Mouse (Mus musculus) adrenal gland, adult 8-10 months (tissue): ENCODE data around the gene Npc2. TPM values are rescaled to one million over a fixed set of nuclear protein-coding genes. Genes with fewer than 3 reads are reported as not detected.

Source experiments
- DNase-seq: peaks from one replicate; pipeline ENCODE4 v3.0.0; 2022
- total RNA-seq, 4 experiments: library from RNA; stranded (reverse); gene quantifications; 2 replicates each; pipeline ENCODE4 v1.2.4; 2022

Gene Npc2
- total RNA-seq, 4 experiments from 2014 or later: 79.8 to 105 (median 86.2) TPM

DNA sequence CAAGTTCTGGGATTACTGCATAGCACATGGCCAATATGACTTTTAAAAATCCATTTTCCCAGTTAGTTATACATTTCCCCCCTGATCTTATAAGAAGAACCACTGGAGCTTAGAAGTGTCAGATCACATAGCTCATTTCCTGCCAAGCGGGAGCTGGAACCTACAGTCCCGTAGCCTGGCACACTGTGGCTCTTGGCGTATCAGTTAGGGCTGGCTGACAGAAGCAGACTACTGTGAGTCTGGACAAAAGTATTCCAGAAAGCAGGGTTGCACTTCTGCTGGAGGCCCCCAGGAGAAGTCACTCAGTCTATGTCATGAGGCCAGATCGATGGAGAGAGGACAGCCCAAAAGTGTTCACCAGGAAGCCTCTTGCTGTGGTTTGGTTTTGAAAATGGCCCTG lies 46.6 kb downstream of the Npc2 start:
- no peak for DNase-seq

DNA sequence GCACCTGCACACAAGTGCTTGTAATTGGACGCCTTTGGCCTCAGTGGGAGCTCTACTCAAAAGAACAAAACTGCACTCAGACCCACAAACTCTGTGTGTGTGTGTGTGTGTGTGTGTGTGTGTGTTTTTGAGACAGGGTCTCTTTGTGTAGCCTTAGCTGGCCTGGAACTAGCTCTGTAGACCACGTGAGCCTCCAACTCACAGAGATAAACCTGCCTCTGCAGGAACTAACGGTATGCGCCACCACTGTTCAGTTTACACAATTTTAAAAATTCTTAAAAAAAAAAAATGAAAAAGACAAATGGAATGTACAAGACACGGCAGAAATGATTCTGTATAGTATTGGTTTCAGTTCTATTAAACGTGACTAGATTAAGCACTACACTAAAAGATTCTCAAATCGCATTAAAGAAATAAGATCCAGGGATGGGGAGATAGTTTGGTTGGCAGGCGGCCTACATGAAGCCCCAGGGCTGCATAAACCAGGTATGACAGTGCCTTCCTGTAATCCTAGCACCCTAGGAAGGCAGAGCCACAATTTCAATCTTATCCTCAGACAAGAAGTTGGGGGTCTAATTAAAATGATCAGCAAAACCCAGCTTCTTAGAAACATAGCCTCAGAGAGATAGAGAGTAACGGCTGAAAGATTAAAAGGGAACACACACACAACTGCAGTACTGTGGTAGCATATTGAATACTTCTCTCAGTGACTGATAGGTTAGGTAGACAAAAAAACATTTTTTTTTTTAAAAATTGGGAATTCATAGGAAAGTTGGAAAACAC lies 54.3 kb downstream of the Npc2 start:
- no peak for DNase-seq

DNA sequence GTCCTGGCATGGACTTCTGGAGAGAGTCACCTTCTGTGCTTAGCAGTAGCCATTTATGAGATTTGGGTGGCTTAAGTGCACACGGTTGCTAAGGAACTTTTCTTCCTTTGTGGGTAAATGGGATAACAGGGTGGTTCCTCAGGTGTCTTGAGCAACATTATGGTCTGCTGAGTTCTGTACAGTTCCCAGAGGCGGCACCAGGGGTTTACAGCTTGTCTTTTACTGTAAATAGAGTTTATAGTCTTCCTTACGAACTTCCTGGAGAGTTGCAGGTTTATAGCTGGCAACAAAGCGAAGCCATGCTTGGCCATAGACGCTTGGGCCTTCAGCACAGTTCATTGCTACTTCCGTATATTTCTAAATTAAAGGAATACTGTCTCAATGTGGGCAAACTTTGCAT lies 58.4 kb downstream of the Npc2 start:
- no peak for DNase-seq

- no peak for DNase-seq
Measured at GRCm38 (mm10) chr12:84709842-84710439, 63.0 kb downstream of the Npc2 start.

GRCm38 (mm10) chr12:84707804-84708203 lies 65.1 kb downstream of the Npc2 start:
- no peak for DNase-seq

GRCm38 (mm10) chr12:84706886-84707285 lies 66.1 kb downstream of the Npc2 start:
- DNase-seq: no peak

Other genes with a start within 250 kb of the Npc2 start
- under 1 TPM in 1 of 4 experiments, not detected in 3; 0.08 TPM for gene Vsx2, start 203.4 kb downstream of the Npc2 start, total RNA-seq
- gene Abcd4, start 155.7 kb downstream of the Npc2 start, total RNA-seq: 10 to 100 TPM; 10.9 to 16.3 (median 13.8) TPM
- not detected for gene Vrtn, start 132.1 kb downstream of the Npc2 start, total RNA-seq
- not detected for gene Syndig1l, start 74.3 kb downstream of the Npc2 start, total RNA-seq
- gene Isca2, start 99 bp upstream of the Npc2 start, total RNA-seq: 10 to 100 TPM; 53.6 to 69.2 (median 65.4) TPM
- gene Ltbp2, start 103.4 kb upstream of the Npc2 start, total RNA-seq: 1 to 10 TPM; 1.6 to 7.3 (median 5.3) TPM
- 100 to 1,000 TPM in 1 of 4 experiments, 10 to 100 TPM in 3; 74.7 to 101 (median 92.7) TPM for gene Fcf1, start 197.7 kb upstream of the Npc2 start, total RNA-seq
- 10 to 100 TPM; 37.9 to 47.3 (median 42.6) TPM for gene Arel1, start 197.7 kb upstream of the Npc2 start, total RNA-seq
- 10 to 100 TPM; 49.2 to 81.8 (median 54.0) TPM for gene Ylpm1, start 223.2 kb upstream of the Npc2 start, total RNA-seq